Mouse (Mus musculus) large intestine, adult 2 months (tissue): ENCODE measurements around the gene Pdxp. TPM values are rescaled to one million over a fixed set of nuclear protein-coding genes. Genes with fewer than 3 reads are reported as not detected.

ENCODE experiments used
- DNase-seq: peaks from one replicate; pipeline ENCODE4 v3.0.0-alpha.2; 2012; ENCODE audit warnings: low read depth, low spot score
- WGBS: fragments of 180-500 bp; shearing (Covaris S2); methylation state at CpG from one replicate; pipeline ENCODE4 v1.1.7; 2018; 5-methylcytosine and 5-hydroxymethylcytosine counted together
- polyA plus RNA-seq: library from polyadenylated mRNA; depleted of rRNA; stranded (reverse); fragments of >200 nt; gene quantifications from 2 replicates; pipeline ENCODE4 v1.2.3, GENCODE M21; 2012

The Pdxp gene
- polyA plus RNA-seq, 1 experiment = 4.0 TPM

DNA sequence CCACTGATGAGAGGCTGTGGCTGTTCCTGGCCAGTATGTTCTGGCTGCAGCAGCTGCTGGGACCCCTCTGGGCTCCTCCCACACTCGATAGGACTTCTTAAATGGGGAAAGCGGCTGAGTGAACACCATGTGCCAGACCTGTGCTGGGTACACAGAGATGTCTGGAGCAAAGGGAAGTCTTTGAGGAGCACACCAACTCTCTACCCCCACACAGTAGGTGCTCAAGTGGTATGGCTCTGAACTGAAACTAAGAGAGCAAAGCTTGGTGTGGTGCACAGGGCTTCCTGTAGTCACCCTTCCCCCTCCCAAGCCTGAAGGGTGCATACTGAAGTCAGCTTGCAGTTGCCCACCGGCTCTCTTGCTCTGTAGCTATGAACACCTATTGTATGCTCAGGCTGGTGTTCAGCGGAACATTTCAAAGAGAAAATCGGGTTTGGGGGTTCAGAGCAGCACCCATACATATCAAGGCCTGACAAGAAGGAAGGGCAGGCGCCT is 15.2 kb upstream of the Pdxp start:
- WGBS = 70% methylated on average over 6 of the region's 6 CpGs
- DNase-seq = no peak

DNA sequence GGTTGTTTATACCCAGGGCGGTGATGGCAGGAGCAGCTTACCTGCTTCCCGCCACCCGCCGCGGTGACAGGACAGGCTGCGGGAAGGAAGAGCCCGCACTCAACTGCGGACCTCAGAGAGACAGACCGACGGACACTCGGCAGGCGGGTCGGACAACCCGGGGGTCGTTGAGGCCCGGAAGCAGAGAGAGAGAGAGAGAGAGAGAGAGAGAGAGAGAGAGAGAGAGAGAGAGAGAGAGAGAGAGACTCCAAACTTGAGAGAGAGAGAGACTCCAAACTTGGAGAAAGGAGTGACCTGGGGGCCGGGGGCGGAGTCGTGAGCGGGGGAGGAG is 14.3 kb upstream of the Pdxp start, which contains the start of gene Gm49510:
Gm49510 (plus strand) TSS at position 259 of the 331 bp plus-strand sequence.
- DNase-seq = no peak
- 2% methylated on average over 20 of the region's 20 CpGs for whole genome bisulfite sequencing

DNA sequence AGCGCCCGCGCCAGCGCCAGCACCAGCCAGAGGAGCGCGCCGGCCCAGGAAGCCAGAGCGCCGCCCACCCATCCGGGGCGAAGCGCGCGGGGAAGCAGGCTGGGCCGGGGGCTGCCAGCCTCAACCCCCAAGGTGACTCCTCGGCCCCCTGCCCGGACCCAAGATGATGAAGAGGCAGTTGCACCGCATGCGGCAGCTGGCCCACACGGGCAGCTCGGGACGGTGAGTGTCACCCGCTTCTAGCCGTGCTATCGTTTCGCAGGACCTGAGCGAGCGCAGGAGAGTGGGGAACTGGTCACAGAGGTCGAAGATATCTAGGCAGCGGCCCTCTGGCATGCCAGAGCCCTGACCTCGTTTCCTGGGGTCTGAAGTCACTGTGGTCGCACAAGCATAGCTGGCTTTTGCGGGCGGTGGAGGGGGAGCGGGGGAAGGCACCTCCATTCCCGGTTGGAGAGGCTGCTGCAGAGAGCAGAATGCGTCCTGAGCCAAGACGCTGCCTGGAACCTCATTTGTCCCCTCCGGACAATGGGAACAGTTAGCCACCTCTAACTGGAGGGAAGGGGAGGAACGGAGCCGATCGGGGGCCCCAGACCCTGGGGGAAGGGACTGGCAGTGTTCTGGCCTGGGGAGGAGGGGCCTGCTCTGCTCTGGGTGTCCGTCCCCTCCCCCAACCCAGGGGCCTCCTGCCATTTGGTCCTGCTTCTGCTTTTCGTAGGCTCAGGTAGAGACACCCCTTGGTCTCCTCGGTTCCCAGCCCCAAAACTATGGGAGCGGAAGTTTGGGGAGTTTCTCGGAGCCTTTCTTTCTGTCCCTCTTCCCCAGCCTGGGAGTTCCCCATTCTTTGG is 13.8 kb upstream of the Pdxp start, which contains the start of gene Sh3bp1:
Sh3bp1 (plus strand) TSS at position 29 of the 845 bp plus-strand sequence.
- no peak for DNase-seq
- WGBS = 6% methylated on average over 47 of the region's 47 CpGs

DNA sequence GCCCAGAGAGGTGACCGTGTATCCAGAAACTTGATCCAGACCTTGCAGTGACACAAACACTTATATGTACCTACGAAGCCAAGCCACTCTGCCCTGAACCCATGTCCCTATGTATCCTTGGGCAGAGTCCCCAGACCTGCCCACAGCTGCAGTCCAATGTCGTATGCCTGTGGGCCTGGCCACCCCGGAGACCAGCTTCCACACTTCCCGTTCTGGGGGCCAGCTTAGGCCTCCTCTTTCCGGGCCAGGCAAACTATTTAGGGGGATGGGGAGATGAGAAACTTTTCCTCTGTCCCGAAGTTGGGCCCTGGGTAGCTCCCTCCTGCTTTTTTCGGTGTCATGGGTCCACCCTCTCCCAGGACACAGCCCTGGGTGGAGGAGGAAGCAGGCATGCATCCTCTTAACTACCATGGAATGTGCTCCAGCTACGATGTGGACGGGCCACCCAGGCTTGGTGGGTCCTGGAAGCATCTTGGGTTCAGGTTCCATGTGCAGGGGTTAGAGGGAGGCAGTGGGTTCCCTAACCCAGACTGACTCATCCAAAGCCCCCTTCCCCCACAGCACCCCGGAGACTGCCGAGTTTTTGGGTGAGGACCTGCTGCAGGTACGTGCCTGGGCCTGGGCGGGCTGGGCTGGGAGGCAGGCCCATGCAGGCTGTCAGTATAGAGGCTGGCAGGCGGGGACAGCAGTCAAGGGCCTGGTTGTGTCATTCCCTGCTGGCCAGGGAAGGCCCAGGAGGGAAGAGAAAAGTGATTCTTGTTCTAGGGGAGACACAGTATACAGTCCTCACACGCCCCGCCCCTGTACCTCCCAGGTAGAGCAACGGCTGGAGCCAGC is 12.9 kb upstream of the Pdxp start:
- no peak for DNase-seq
- WGBS = 31% methylated on average over 18 of the region's 18 CpGs

DNA sequence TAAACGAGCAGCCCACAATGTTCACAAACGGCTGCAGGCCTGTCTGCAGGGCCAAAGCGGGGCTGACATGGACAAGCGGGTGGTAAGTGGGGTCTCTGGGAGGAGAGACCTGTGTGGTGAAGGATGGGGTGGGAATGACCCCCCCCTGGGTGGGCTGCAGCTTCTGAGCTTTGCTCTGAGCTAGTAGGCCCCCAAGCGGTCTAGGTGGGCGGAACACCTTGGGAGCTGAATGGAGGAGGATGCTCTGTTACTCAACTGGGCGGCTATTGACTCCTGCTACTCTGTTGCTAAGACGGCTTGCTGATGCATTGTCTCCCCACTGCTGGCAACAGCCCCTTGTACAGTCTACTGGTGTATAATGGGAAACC is 12.3 kb upstream of the Pdxp start:
- WGBS = 72% methylated on average over 8 of the region's 8 CpGs
- no peak for DNase-seq

DNA sequence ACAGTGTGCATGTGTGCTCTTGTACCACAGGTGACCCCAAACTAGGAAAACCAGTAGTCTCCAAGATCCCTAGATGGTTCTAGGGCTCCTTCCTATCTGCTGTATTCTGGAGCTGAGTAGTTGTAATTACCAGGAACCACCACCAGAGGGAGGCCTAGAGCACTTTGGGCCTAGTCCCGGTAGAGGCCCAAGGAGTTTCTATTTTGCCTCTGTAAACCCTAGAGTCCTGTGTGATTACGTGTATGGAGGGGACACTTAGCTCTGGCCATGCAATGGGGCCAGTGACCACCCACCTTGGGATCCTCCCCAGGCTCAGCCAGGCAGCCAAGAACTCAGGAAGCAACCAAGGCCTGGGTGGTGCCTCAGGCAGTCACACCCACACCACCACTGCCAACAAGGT is 10.5 kb upstream of the Pdxp start:
- 1% methylated on average over 2 of the region's 2 CpGs for WGBS
- DNase-seq = peak; percentile 63

DNA sequence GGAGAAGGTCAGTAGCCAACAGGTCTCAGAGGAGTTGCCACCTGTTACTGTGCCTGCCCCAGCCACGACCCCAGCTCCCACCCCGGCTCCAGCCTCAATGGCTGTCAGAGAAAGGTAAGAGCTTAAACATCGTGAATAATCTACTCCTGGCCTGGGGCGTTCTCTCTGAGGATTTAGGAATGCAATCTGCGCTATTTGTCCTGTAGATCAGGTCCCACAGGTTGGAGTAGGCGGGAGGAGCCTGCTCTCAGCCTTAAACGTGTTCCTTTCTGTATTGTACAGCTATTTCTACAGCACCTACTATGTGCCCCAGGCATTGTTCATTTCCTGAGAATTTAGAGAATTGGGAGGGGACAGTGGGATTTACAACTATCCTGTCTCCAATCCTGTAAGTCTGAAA is 5.3 kb upstream of the Pdxp start:
- WGBS = 75% methylated on average over 7 of the region's 7 CpGs
- no peak for DNase-seq

DNA sequence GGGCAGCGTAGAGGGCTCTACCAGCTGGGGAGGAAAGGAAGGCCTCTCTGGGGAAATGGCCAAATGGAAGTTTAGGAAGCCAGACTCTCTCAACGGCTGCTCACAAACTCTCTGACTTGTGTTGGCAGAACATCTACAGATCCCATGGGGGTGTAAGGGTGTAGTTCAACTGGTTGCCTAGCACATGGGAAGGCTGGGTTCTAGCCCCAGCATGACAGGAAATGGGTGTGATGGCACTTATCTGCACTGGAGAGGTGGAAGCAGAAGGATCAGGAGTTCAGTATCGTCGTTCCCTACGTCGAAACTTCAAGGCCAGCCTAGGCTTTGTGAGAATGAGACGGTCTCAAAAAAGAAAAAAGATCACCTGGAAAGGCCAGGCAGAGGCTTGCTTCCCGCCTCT is 4.7 kb upstream of the Pdxp start:
- no peak for DNase-seq
- 89% methylated on average over 8 of the region's 8 CpGs for WGBS

DNA sequence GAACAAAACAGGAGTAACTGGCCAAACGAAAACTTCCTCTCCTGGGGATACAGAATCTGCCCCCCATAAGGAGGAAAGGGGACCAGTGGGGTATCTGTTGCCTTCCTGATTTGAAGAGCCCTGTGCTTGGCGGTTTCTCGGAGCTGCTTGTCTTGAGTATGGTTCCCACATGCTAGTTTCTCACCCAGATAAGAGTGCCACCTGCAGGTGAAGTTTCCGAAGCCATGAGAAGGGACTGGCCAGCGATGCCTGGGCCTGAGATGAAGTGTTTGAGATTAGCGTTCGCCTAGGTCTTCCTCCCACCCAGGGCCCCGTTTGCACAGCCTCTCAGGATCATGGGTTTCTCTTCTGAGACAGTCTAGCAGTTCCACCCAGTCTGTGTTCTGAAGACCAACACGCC is 1.7 kb upstream of the Pdxp start:
- DNase-seq = no peak
- 39% methylated on average over 9 of the region's 9 CpGs for WGBS

DNA sequence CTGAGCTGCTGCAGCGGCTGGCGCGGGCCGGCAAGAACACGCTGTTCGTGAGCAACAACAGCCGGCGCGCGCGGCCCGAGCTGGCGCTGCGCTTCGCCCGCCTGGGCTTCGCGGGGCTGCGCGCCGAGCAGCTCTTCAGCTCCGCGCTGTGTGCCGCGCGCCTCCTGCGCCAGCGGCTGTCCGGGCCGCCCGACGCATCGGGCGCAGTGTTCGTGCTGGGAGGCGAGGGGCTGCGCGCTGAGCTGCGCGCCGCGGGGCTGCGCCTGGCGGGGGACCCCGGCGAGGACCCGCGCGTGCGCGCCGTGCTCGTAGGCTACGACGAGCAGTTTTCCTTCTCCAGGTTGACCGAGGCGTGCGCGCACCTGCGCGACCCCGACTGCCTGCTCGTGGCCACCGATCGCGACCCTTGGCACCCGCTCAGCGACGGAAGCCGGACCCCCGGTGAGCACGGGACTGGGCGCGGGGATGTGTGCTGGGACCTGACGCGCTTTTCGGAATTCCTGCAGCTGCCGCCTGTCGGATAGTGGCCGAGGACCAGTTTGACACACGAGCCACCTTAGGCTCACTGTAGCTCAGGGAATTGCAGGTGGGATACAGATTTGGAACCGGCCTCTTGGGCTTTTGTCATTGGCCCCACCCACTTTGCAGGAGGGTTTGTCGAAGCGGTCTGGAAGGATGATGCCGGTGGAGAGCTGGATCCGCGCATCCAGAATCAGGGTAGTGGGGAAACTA is 538 bp downstream of the Pdxp start:
- 2% methylated on average over 87 of the region's 87 CpGs for WGBS

DNA sequence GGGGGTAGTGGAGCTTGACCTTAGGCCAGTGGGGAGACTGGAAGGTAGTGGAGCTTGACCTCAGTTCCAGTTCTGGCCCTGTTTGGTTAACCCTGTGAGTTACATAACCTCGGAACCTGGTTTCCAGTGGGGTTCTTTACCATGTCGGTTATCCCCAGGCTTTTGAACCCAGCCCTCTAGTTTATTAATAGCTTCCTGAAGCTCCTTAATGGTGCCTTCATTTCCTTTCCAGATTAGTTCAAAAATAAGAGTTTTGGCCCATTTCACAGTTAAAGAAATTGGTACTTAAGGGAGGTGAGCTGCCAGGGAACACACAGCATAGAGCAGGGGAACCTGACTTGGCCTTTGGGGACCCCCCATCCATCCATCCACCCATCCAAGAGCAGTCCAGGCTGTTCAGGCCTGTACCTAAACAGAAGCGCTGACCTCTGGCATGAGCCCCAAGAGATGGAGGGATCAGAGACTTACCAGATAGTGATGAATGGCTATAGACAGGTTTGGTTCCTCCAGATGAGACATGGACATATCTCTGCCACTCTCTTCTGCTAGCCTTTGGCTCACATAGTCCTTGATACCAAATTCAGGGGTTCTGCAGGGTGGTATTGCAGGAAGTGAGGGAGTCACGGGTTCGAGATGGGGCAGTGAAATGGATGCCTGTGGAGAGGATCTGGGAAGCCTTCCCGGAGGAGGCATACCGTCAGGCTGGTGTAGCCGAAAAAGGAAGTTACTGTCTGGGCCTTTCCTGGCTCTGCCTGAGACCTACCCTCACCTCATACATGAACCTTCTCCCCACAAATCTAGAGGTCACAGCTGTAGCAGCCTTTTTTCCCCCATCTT is 1.3 kb downstream of the Pdxp start:
- WGBS = 72% methylated on average over 8 of the region's 8 CpGs
- DNase-seq = no peak

More for the DNA sequence above, 538 bp downstream of the Pdxp start:
- DNase-seq = no peak

DNA sequence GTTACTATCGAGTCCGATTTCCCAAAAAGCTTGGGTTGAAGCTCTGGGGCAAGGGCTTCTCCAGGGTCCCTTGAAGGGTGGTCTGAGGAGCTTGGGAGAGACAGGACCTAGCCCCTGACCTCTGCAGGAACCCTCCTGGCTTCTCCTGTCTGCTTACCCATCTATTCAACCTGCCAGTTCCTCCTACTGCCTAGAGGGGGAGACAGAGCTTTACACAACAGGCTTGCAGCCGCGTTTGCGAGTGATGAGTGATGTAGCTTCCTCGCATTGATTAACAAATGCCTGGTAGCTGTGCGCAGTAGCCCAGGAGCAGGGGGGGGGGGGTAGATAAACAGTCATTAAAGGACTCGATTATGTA is 1.9 kb downstream of the Pdxp start:
- 5% methylated on average over 8 of the region's 8 CpGs for WGBS
- no peak for DNase-seq

DNA sequence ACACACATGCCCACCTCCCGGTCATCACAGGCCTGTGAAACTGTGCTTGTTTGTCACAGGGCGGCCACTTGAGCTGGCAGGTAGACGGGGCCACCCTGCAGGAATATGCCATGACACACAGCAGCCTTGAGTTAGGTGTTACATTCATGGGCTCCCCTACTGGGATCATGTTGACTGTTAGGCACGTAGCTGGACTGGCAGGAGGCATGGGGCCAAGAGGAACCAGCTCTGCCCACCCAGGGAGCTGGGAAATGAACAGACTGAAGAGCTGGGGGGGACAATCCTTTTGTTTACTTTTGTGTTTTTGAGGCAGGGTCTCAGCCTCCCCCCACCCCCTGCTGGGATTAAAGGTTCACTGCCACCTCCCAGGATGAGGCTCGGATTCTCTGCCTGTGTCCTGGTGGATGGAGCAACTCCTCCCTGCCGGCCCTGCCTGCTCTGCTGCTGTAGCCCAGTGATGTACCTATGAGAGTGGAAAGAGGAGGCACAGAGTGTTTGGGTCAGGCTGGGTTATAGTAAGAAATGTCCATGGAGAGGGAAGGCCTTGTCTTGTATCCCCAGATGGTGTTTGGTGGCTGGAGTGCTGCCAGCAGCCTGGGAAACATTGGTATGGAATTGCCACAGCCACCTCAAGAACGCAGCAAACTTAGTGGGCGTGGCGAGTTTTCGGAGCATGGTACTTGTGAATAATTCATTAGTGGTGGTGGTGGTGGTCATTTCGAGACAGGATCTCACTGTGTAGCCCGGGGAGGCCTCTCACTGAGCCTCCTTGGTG is 2.5 kb downstream of the Pdxp start:
- 83% methylated on average over 12 of the region's 12 CpGs for WGBS
- DNase-seq = no peak

DNA sequence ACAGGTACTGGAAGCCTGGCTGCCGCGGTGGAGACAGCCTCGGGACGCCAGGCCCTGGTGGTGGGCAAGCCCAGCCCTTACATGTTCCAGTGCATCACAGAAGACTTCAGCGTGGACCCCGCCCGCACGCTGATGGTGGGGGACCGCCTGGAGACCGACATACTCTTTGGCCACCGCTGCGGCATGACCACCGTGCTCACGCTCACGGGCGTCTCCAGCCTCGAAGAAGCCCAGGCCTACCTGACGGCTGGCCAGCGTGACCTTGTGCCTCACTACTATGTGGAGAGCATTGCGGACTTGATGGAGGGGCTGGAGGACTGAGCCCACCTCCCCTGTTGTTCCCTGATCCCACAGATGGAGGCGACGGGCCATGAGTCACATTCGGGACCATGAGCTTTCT is 4.4 kb downstream of the Pdxp start:
- WGBS = 94% methylated on average over 23 of the region's 23 CpGs
- no peak for DNase-seq

DNA sequence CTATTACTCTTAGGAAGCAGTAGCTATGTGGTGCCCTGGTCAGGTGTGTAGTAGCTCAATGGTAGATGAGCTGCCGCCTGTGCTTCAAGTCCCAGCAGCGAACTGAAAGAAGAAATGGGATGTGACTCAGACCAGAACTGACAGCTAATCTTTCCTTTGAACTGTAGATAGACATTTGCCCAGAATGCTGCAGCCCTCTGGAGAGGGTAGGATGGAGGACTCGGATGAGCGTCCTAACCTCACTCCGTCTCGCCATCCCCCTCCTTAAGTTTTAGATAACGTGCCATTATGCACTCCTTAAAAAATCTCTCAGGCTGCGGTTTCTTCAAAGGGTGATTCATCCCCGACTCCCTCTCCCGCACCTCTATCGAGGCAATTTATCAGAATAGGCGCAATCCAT is 6.2 kb downstream of the Pdxp start:
- DNase-seq = no peak
- 90% methylated on average over 12 of the region's 12 CpGs for WGBS

DNA sequence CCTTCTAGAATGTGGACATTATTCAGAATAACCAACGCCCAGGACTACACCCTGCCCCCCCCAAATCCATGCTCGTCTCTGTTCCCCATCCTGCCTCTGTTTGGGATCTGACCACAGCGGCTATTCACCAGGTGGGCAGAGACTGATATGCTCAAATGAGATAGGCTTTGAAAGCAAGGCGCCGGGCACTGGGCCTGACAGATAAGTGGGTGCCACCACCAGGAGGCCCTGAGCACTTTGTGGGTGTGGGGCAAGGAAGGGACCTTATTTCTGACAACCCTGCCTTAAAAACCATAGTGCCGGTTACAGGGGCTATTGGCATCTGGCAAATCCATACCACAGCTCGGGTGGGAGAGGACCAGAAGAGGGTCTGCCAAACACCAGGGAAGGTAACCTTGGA is 9.0 kb downstream of the Pdxp start:
- 83% methylated on average over 7 of the region's 7 CpGs for WGBS
- no peak for DNase-seq

DNA sequence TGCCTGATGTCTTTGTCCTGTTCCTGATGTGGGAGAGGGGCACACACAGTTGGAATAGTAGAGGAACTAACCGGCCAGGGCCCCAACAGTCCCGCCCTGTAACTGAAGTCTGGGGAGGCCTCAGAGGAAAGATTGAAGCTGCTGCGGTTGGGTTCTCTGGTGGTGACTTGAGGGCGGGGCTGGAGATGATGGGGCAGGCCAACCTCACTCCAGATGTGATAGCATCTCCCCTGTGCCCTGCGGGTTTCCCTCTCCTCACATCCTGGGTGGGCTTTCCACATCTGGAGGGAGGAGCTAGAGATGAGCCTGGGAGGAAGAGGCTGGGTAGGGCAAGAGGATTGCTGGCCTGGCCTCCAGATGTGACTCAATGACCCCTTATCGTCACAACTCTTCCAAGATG is 9.9 kb downstream of the Pdxp start:
- DNase-seq = no peak
- 66% methylated on average over 6 of the region's 6 CpGs for WGBS

DNA sequence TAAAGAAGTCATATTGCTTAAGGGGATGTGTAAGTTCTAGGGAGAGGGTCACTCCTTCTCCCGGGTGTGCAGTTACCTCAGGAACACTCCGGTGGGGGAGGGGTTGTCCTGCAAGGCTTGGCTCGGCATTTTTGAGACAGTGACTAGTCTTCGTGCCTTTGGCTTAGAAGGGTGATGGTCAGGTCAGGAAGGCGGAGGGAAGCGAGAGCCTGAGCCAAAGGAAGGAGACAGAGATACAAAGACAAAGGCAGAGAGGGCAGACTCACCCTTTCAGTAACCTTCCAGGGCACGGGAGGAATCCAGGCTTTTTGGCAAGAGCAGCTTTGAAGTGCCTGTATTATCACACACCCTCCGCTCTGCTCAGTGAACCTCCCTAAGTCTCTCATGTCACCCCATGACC is 11.4 kb downstream of the Pdxp start:
- DNase-seq = no peak
- WGBS = 65% methylated on average over 8 of the region's 8 CpGs
